Mouse (Mus musculus) limb, embryonic 13.5 days (tissue): ENCODE results near the gene Fbp1. TPM values are rescaled to one million over a fixed set of nuclear protein-coding genes. Genes with fewer than 3 reads are reported as not detected.

Experiments
- ATAC-seq: fragments of 200-750 bp; cut with Nextera tagmentation; 2 replicates; pipeline ENCODE4 v1.8.0; 2017; ENCODE audit warnings: low read depth, moderate number of reproducible peaks, moderate TSS enrichment; ENCODE audit not compliant: low FRiP score
- H3K27ac ChIP-seq: fragments of 300-500 bp; sonication (generic); 2 replicates; pipeline ENCODE4 v1.5.1; 2015; ENCODE audit warnings: inconsistent platforms, mild to moderate bottlenecking, moderate library complexity
- H3K27me3 ChIP-seq: fragments of 300-500 bp; sonication (generic); 2 replicates; pipeline ENCODE4 v1.6.1; 2015; ENCODE audit warnings: mild to moderate bottlenecking, inconsistent platforms
- H3K36me3 ChIP-seq: fragments of 300-500 bp; sonication (generic); 2 replicates; pipeline ENCODE4 v1.6.1; 2015; ENCODE audit warnings: inconsistent platforms, mild to moderate bottlenecking, moderate library complexity
- H3K4me1 ChIP-seq: fragments of 300-500 bp; sonication (generic); 2 replicates; pipeline ENCODE4 v1.6.1; 2015; ENCODE audit warnings: inconsistent platforms
- H3K4me2 ChIP-seq: fragments of 300-500 bp; sonication (generic); replicated peaks from 2 replicates; pipeline ENCODE4 v1.6.1; 2015; ENCODE audit warnings: inconsistent platforms, mild to moderate bottlenecking, moderate library complexity
- H3K4me3 ChIP-seq: fragments of 300-500 bp; sonication (generic); 2 replicates; pipeline ENCODE4 v1.5.1; 2015; ENCODE audit warnings: moderate library complexity, mild to moderate bottlenecking, inconsistent platforms
- H3K9ac ChIP-seq: fragments of 300-500 bp; sonication (generic); 2 replicates; pipeline ENCODE4 v1.6.1; 2015; ENCODE audit warnings: mild to moderate bottlenecking, inconsistent platforms
- H3K9me3 ChIP-seq: fragments of 300-500 bp; sonication (generic); 2 replicates; pipeline ENCODE4 v1.6.1; 2016; ENCODE audit warnings: inconsistent platforms
- WGBS: fragments of 180-500 bp; shearing (Covaris S2); methylation state at CpG from one replicate; pipeline ENCODE4 v1.1.7; 2015; 5-methylcytosine and 5-hydroxymethylcytosine counted together
- polyA plus RNA-seq: library from polyadenylated mRNA; unstranded; fragments of >200 nt; fragmentation: Nextera tagmentation; extraction: Ambion mirVana; gene quantifications from 2 replicates; pipeline ENCODE4 v1.2.1, GENCODE M21; 2015

The Fbp1 gene
- polyA plus RNA-seq, 1 experiment from 2014 or later: 2.0 TPM

GRCm38 (mm10) chr13:62911575-62911974, 23.5 kb upstream of the Fbp1 start:
- H3K4me3 ChIP-seq: no peak overlapping the region
- no peak overlapping the region for H3K27ac ChIP-seq
- H3K9me3 ChIP-seq: 0 out of 2 replicates have a peak, but pooled peaks cover 6% of the 10 kb centered on the region
- H3K4me1 ChIP-seq: peaks cover 16% of the 10 kb centered on the region
- H3K4me2 ChIP-seq: no peak overlapping the region
- ATAC-seq: no peak
- H3K36me3 ChIP-seq: no peaks in the 10 kb centered on the region
- no peak overlapping the region for H3K9ac ChIP-seq
- 86% methylated on average over 5 of the region's 5 CpGs for WGBS
- H3K27me3 ChIP-seq: no peaks in the 10 kb centered on the region

- Histone ChIP-seq H3K4me1 (peaks cover 16% of the 10 kb centered on the region), H3K9me3 (no peaks in the 10 kb centered on the region), H3K27ac (no peak overlapping the region), H3K4me3 (no peak overlapping the region), H3K9ac (no peak overlapping the region), H3K36me3 (no peaks in the 10 kb centered on the region), H3K27me3 (no peaks in the 10 kb centered on the region), H3K4me2 (no peak overlapping the region)
- WGBS: 87% methylated on average over 4 of the region's 4 CpGs
- ATAC-seq: no peak
These were observed 22.1 kb upstream of the Fbp1 start for GRCm38 (mm10) chr13:62910206-62910605.

- no peaks in the 10 kb centered on the region for H3K36me3 ChIP-seq
- WGBS: 75% methylated on average over 5 of the region's 5 CpGs
- H3K4me3 ChIP-seq: no peak overlapping the region
- H3K4me1 ChIP-seq: peaks cover 16% of the 10 kb centered on the region
- H3K27ac ChIP-seq: no peak overlapping the region
- no peak overlapping the region for H3K9ac ChIP-seq
- H3K9me3 ChIP-seq: no peaks in the 10 kb centered on the region
- ATAC-seq: no peak
- H3K27me3 ChIP-seq: no peaks in the 10 kb centered on the region
- no peak overlapping the region for H3K4me2 ChIP-seq
These were observed 21.7 kb upstream of the Fbp1 start for GRCm38 (mm10) chr13:62909776-62910175.

GRCm38 (mm10) chr13:62908163-62908559, 20.1 kb upstream of the Fbp1 start:
- no peak overlapping the region for H3K4me3 ChIP-seq
- no peaks in the 10 kb centered on the region for H3K36me3 ChIP-seq
- no peak overlapping the region for H3K9ac ChIP-seq
- no peak overlapping the region for H3K27ac ChIP-seq
- H3K9me3 ChIP-seq: no peaks in the 10 kb centered on the region
- H3K27me3 ChIP-seq: no peaks in the 10 kb centered on the region
- H3K4me1 ChIP-seq: peaks cover 16% of the 10 kb centered on the region
- H3K4me2 ChIP-seq: no peak overlapping the region
- WGBS: 29% methylated on average over 8 of the region's 8 CpGs
- peak; percentile 66; the same call in 1 of the 2 replicates for ATAC-seq

- Histone ChIP-seq H3K27me3 (no peaks in the 10 kb centered on the region), H3K9ac (no peak overlapping the region), H3K9me3 (no peaks in the 10 kb centered on the region), H3K4me1 (peaks cover 16% of the 10 kb centered on the region), H3K36me3 (no peaks in the 10 kb centered on the region), H3K27ac (no peak overlapping the region), H3K4me2 (no peak overlapping the region; the same call in 1 of the 2 replicates), H3K4me3 (no peak overlapping the region)
- WGBS: 61% methylated on average over 14 of the region's 14 CpGs
- no peak for ATAC-seq
These were observed 19.6 kb upstream of the Fbp1 start for GRCm38 (mm10) chr13:62907527-62908162.

GRCm38 (mm10) chr13:62901139-62901538, 13.1 kb upstream of the Fbp1 start:
- Histone ChIP-seq H3K9ac (no peak overlapping the region), H3K4me1 (no peaks in the 10 kb centered on the region), H3K4me3 (no peak overlapping the region), H3K27ac (no peak overlapping the region), H3K9me3 (no peaks in the 10 kb centered on the region), H3K36me3 (no peaks in the 10 kb centered on the region), H3K4me2 (no peak overlapping the region), H3K27me3 (no peaks in the 10 kb centered on the region)
- ATAC-seq: no peak

GRCm38 (mm10) chr13:62897927-62898646, 10.0 kb upstream of the Fbp1 start:
- Histone ChIP-seq H3K9me3 (no peaks in the 10 kb centered on the region), H3K4me2 (no peak overlapping the region), H3K4me3 (no peak overlapping the region), H3K9ac (no peak overlapping the region), H3K27ac (no peak overlapping the region), H3K4me1 (no peaks in the 10 kb centered on the region), H3K27me3 (no peaks in the 10 kb centered on the region), H3K36me3 (no peaks in the 10 kb centered on the region)
- no peak for ATAC-seq
- WGBS: 86% methylated on average over 4 of the region's 4 CpGs

GRCm38 (mm10) chr13:62893044-62893842, 5.2 kb upstream of the Fbp1 start:
- 75% methylated on average over 9 of the region's 9 CpGs for WGBS
- no peak overlapping the region; the same call in 1 of the 2 replicates for H3K27ac ChIP-seq
- H3K36me3 ChIP-seq: no peaks in the 10 kb centered on the region
- no peak overlapping the region for H3K4me3 ChIP-seq
- peaks cover 25% of the 10 kb centered on the region for H3K27me3 ChIP-seq
- no peak for ATAC-seq
- peaks cover 6% of the 10 kb centered on the region for H3K9me3 ChIP-seq
- no peak overlapping the region for H3K9ac ChIP-seq
- peaks cover under 1% of the 10 kb centered on the region; the same call in 1 of the 2 replicates for H3K4me1 ChIP-seq
- no peak overlapping the region for H3K4me2 ChIP-seq

GRCm38 (mm10) chr13:62889311-62889710, 1.2 kb upstream of the Fbp1 start:
- Histone ChIP-seq H3K27ac (no peak overlapping the region), H3K9me3 (peaks cover 6% of the 10 kb centered on the region), H3K27me3 (peaks cover 54% of the 10 kb centered on the region), H3K9ac (no peak overlapping the region), H3K4me1 (peaks cover 11% of the 10 kb centered on the region), H3K4me3 (no peak overlapping the region), H3K36me3 (no peaks in the 10 kb centered on the region), H3K4me2 (no peak overlapping the region)
- 82% methylated on average over 2 of the region's 2 CpGs for WGBS
- ATAC-seq: no peak

GRCm38 (mm10) chr13:62884536-62884935, 3.5 kb downstream of the Fbp1 start:
- Histone ChIP-seq H3K4me3 (no peak overlapping the region), H3K27me3 (peaks cover 42% of the 10 kb centered on the region), H3K27ac (no peak overlapping the region), H3K9ac (no peak overlapping the region), H3K9me3 (no peaks in the 10 kb centered on the region), H3K4me2 (no peak overlapping the region), H3K36me3 (no peaks in the 10 kb centered on the region), H3K4me1 (peaks cover 11% of the 10 kb centered on the region)
- 83% methylated on average over 3 of the region's 3 CpGs for WGBS
- ATAC-seq: no peak

- WGBS: 87% methylated on average over 9 of the region's 9 CpGs
- Histone ChIP-seq H3K4me1 (peaks cover 11% of the 10 kb centered on the region), H3K9me3 (no peaks in the 10 kb centered on the region), H3K27me3 (peaks cover 36% of the 10 kb centered on the region), H3K4me3 (no peak overlapping the region), H3K27ac (no peak overlapping the region), H3K4me2 (no peak overlapping the region), H3K9ac (no peak overlapping the region), H3K36me3 (no peaks in the 10 kb centered on the region)
- ATAC-seq: no peak
These were observed 4.2 kb downstream of the Fbp1 start for GRCm38 (mm10) chr13:62883925-62884324.

GRCm38 (mm10) chr13:62883436-62883835, 4.6 kb downstream of the Fbp1 start:
- Histone ChIP-seq H3K27me3 (peaks cover 31% of the 10 kb centered on the region), H3K9ac (no peak overlapping the region), H3K36me3 (no peaks in the 10 kb centered on the region), H3K4me3 (no peak overlapping the region), H3K27ac (no peak overlapping the region), H3K9me3 (no peaks in the 10 kb centered on the region), H3K4me1 (peaks cover 11% of the 10 kb centered on the region), H3K4me2 (no peak overlapping the region)
- ATAC-seq: no peak
- 80% methylated on average over 2 of the region's 2 CpGs for WGBS
